Mouse (Mus musculus) hindbrain, embryonic 14.5 days (tissue): ENCODE data around the gene Ttf2. TPM values are rescaled to one million over a fixed set of nuclear protein-coding genes. Genes with fewer than 3 reads are reported as not detected.

Experiments
- ATAC-seq: fragments of 200-750 bp; cut with Nextera tagmentation; 2 replicates; pipeline ENCODE4 v1.8.0; 2017; ENCODE audit warnings: moderate number of reproducible peaks, mild to moderate bottlenecking, moderate TSS enrichment, moderate library complexity; ENCODE audit not compliant: low FRiP score
- DNase-seq: peaks from one replicate; pipeline ENCODE4 v3.0.0-alpha.2; 2015; ENCODE audit warnings: low spot score
- H3K27ac ChIP-seq: fragments of 300-500 bp; sonication (generic); 2 replicates; pipeline ENCODE4 v1.5.1; 2014; ENCODE audit warnings: mild to moderate bottlenecking, moderate library complexity
- H3K27me3 ChIP-seq: fragments of 300-500 bp; sonication (generic); 2 replicates; pipeline ENCODE4 v1.6.1; 2014; ENCODE audit warnings: mild to moderate bottlenecking, low read length, mixed read lengths; ENCODE audit not compliant: control insufficient read depth, insufficient read depth
- H3K36me3 ChIP-seq: fragments of 300-500 bp; sonication (generic); replicated peaks from 2 replicates; pipeline ENCODE4 v1.6.1; 2014; ENCODE audit not compliant: control insufficient read depth, insufficient read depth
- H3K4me1 ChIP-seq: fragments of 300-500 bp; sonication (generic); replicated peaks from 2 replicates; pipeline ENCODE4 v1.6.1; 2014; ENCODE audit warnings: antibody characterized with exemption, low read length, mixed read lengths; ENCODE audit not compliant: control insufficient read depth, insufficient read depth
- H3K4me2 ChIP-seq: fragments of 300-500 bp; sonication (generic); replicated peaks from 2 replicates; pipeline ENCODE4 v1.6.1; 2014; ENCODE audit warnings: mild to moderate bottlenecking, moderate library complexity
- H3K4me3 ChIP-seq: fragments of 300-500 bp; sonication (generic); replicated peaks from 2 replicates; pipeline ENCODE4 v1.5.1; 2014; ENCODE audit warnings: mild to moderate bottlenecking, low read length
- H3K9ac ChIP-seq: fragments of 300-500 bp; sonication (generic); 2 replicates; pipeline ENCODE4 v1.6.1; 2014
- H3K9me3 ChIP-seq: fragments of 300-500 bp; sonication (generic); 2 replicates; pipeline ENCODE4 v1.6.1; 2016; ENCODE audit warnings: low read length; ENCODE audit not compliant: control insufficient read depth
- WGBS: fragments of 180-500 bp; shearing (Covaris S2); extraction: QIAGEN DNeasy Blood & Tissue Kit; methylation state at CpG from one replicate; pipeline ENCODE4 v1.1.7; 2014; 5-methylcytosine and 5-hydroxymethylcytosine counted together
- polyA plus RNA-seq: library from polyadenylated mRNA; unstranded; fragments of >200 nt; fragmentation: Nextera tagmentation; extraction: Ambion mirVana; gene quantifications from 2 replicates; pipeline ENCODE4 v1.2.1, GENCODE M21; 2014

Ttf2 gene
- polyA plus RNA-seq, 1 experiment from 2014 or later: 5.5 TPM

DNA sequence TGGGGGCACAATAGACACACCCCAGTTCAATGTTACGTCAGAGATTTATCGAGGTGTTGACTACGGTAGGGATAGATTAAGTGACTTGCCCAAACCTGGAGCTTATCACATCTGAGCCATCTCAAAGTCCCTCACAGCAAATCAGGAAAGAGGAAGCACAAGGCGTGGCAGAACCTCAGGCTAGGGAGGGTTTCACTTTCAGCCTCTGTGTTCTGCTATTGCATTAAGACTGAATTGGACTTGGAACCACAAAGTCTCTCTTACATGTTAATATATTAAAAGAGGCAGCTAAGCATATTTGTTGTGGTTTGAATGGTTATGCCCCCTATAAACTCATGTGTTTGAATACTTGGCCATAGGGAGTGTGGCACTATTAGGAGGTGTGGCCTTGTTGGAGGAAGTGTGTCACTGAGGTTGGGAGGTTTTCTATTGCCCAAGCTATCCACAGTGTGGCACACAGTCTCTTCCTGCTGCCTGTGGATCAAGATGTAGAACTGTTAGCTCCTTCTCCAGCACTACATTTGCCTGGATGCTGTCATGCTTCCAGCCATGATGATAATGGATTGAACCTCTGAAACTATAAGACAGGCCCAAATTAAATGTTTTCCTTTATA, 41.2 kb upstream of the Ttf2 start:
- DNase-seq (no peak), ATAC-seq (no peak)
- WGBS: 92% methylated on average over 4 of the region's 4 CpGs
- Histone ChIP-seq H3K9me3 (no peaks in the 10 kb centered on the region), H3K27me3 (no peaks in the 10 kb centered on the region), H3K27ac (no peak overlapping the region), H3K4me2 (no peak overlapping the region), H3K4me3 (no peak overlapping the region), H3K36me3 (no peaks in the 10 kb centered on the region), H3K9ac (no peak overlapping the region), H3K4me1 (0 out of 2 replicates have a peak, but pooled peaks cover 7% of the 10 kb centered on the region)

GRCm38 (mm10) chr3:101007112-101007782, 37.8 kb upstream of the Ttf2 start:
- Histone ChIP-seq H3K4me3 (no peak overlapping the region), H3K4me2 (no peak overlapping the region), H3K27me3 (no peaks in the 10 kb centered on the region), H3K4me1 (no peaks in the 10 kb centered on the region), H3K9me3 (no peaks in the 10 kb centered on the region), H3K27ac (no peak overlapping the region), H3K36me3 (no peaks in the 10 kb centered on the region), H3K9ac (no peak overlapping the region)
- DNase-seq (no peak), ATAC-seq (no peak)
- 75% methylated on average over 5 of the region's 5 CpGs for WGBS

GRCm38 (mm10) chr3:101005392-101005791, 35.9 kb upstream of the Ttf2 start:
- ATAC-seq (no peak), DNase-seq (no peak)
- Histone ChIP-seq H3K27me3 (no peaks in the 10 kb centered on the region), H3K4me1 (no peaks in the 10 kb centered on the region), H3K4me2 (no peak overlapping the region), H3K9ac (no peak overlapping the region), H3K27ac (no peak overlapping the region), H3K9me3 (no peaks in the 10 kb centered on the region), H3K36me3 (no peaks in the 10 kb centered on the region), H3K4me3 (no peak overlapping the region)
- 82% methylated on average over 6 of the region's 6 CpGs for WGBS

- Histone ChIP-seq H3K27ac (no peak overlapping the region), H3K4me1 (no peaks in the 10 kb centered on the region), H3K36me3 (no peaks in the 10 kb centered on the region), H3K27me3 (no peaks in the 10 kb centered on the region), H3K9ac (no peak overlapping the region), H3K4me2 (no peak overlapping the region), H3K9me3 (no peaks in the 10 kb centered on the region), H3K4me3 (no peak overlapping the region)
- DNase-seq: no peak
- no peak for ATAC-seq
- 89% methylated on average over 15 of the region's 15 CpGs for WGBS
Measured at GRCm38 (mm10) chr3:101003575-101004356, 34.3 kb upstream of the Ttf2 start.

GRCm38 (mm10) chr3:100999732-101000131, 30.3 kb upstream of the Ttf2 start:
- Histone ChIP-seq H3K4me1 (peaks cover 3% of the 10 kb centered on the region; the same call in 1 of the 2 replicates), H3K4me2 (no peak overlapping the region), H3K27me3 (no peaks in the 10 kb centered on the region), H3K9me3 (no peaks in the 10 kb centered on the region), H3K9ac (no peak overlapping the region), H3K36me3 (no peaks in the 10 kb centered on the region), H3K4me3 (no peak overlapping the region), H3K27ac (no peak overlapping the region)
- ATAC-seq (no peak), DNase-seq (no peak)
- WGBS: 32% methylated on average over 2 of the region's 2 CpGs

DNA sequence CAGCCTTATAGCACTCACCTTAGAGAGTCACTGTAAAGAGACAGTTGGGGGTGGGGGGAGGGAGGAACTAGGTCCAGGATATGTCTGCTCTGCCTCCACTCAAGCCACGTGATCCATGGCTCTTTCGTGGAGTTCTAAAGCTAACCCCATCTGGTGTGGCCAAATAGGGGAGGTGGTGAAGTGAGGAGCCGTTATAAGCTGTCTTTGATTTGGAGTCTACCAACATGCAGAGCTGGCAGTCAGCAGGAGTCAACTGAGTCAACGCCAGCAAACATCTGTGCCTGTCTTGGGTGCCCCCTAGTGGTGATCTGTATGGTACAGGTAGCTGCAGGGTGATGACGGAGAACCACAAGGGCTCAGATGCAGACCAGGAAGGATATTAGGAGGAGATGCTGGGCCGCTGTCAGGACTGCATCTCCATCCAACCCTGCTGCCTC, 29.5 kb upstream of the Ttf2 start:
- Histone ChIP-seq H3K9me3 (no peaks in the 10 kb centered on the region), H3K27me3 (no peaks in the 10 kb centered on the region), H3K4me2 (no peak overlapping the region), H3K4me3 (no peak overlapping the region), H3K4me1 (peaks cover 3% of the 10 kb centered on the region; the same call in 1 of the 2 replicates), H3K27ac (no peak overlapping the region), H3K36me3 (no peaks in the 10 kb centered on the region), H3K9ac (no peak overlapping the region)
- peak; percentile 68; the same call in 1 of the 2 replicates for ATAC-seq
- WGBS: 19% methylated on average over 6 of the region's 6 CpGs
- peak; percentile 77 for DNase-seq

DNA sequence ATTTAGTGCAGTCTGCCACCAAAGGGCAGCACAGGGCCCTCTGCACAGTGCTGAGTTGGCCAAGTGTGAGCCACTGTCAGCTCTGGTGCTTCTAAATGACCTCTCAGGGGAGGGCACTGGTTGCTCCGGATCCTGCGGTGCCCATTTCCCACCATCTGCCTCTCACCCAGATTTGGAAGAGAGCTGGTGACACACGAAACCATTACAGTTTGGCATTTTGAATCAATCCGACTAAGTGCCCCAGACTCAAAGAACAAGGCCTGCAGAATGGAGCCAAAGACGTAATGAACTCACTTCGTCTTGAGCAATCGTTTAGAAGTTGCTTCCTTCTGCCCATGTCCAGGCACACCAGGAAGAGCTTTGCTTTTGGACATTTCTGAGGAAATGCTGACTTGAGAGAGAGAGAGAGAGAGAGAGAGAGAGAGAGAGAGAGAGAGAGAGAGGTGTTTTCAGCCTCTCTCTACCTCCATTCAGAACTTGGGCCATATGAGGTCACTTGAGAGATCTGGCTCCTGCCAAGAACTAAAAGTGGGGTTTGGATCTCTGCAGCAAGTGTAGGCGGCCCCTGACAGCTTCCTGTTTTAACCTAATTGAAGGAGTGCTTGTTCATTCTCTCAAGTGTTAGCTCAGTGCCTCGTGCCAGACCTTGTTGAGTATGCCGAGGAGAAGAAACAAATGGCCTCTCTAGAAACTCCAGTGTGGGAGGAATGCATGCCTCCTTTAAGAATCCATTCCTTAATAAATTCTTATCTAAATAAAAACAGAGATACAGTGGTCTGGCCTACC, 28.5 kb upstream of the Ttf2 start:
- Histone ChIP-seq H3K9ac (no peak overlapping the region), H3K36me3 (no peaks in the 10 kb centered on the region), H3K27me3 (no peaks in the 10 kb centered on the region), H3K27ac (no peak overlapping the region), H3K4me3 (no peak overlapping the region), H3K9me3 (no peaks in the 10 kb centered on the region), H3K4me1 (peaks cover 3% of the 10 kb centered on the region; the same call in 1 of the 2 replicates), H3K4me2 (no peak overlapping the region)
- WGBS: 88% methylated on average over 10 of the region's 10 CpGs
- no peak for ATAC-seq
- DNase-seq: no peak

DNA sequence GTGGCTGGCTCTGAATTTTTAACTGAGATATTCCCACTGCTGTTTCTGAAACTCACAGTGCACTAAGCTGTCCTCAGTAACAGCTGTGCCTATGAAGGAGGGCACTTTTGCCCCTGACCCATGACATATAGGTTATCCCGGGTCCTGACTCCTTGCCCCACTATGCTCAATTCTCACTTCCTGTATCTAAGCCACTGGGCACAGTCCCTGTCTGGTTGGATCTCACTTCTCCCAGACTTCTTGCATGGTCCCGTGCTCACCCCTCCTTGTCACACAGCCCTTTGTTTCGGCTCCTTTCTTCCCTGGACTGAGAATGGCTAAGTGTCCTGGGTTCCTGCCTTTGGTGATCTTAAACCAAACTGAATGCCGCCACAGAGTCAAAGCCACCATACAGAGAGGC, 24.8 kb upstream of the Ttf2 start:
- Histone ChIP-seq H3K27me3 (no peaks in the 10 kb centered on the region), H3K27ac (no peak overlapping the region), H3K4me3 (no peak overlapping the region), H3K9ac (no peak overlapping the region), H3K4me2 (no peak overlapping the region), H3K4me1 (peaks cover 3% of the 10 kb centered on the region; the same call in 1 of the 2 replicates), H3K9me3 (no peaks in the 10 kb centered on the region), H3K36me3 (no peaks in the 10 kb centered on the region)
- ATAC-seq (no peak), DNase-seq (no peak)
- WGBS: 67% methylated on average over 4 of the region's 4 CpGs

DNA sequence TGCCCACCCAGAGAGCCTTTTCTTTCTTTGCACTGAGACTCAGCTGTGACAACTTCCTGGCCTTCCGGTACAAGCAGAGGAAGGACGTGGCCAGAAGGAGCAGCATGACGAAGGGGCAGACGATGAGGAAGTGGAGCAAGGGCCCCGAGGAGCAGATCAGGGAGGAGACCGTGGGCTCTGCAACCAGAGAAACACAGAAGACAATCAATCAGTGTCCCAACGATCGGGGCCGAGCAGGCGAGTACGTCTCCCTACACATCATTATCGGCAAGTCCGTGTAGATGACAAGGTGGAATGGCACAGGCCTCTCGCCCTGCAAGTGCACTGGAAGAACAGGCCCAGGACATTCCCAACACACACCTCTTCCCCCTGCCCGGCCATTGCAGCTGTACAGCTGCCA, 24.3 kb upstream of the Ttf2 start:
- Histone ChIP-seq H3K27me3 (no peaks in the 10 kb centered on the region), H3K4me2 (no peak overlapping the region), H3K27ac (no peak overlapping the region), H3K36me3 (no peaks in the 10 kb centered on the region), H3K9ac (no peak overlapping the region), H3K9me3 (no peaks in the 10 kb centered on the region), H3K4me1 (peaks cover 3% of the 10 kb centered on the region; the same call in 1 of the 2 replicates), H3K4me3 (no peak overlapping the region)
- 66% methylated on average over 15 of the region's 15 CpGs for WGBS
- DNase-seq (no peak), ATAC-seq (no peak)
